Mouse (Mus musculus) left cerebral cortex, adult 18-20 months (tissue): Measurements from ENCODE around the gene Chia1. TPM values are rescaled to one million over a fixed set of nuclear protein-coding genes. Genes with fewer than 3 reads are reported as not detected.
"Not testable (repeated sequence)": the region's sequence is repeated elsewhere in the genome, so short reads cannot be mapped to it uniquely, and the experiment has no call there.

Experiments used
- DNase-seq, 2 experiments: peaks; one replicate each; pipeline ENCODE4 v3.0.0; 2021 to 2022; ENCODE audit warnings: low spot score in 2 of 2, mixed read lengths in 1 of 2
- long read RNA-seq, 2 experiments: library from polyadenylated mRNA; stranded (forward); transcript quantifications; one replicate each; pipeline ENCODE4 v2.0.0; 2021
- total RNA-seq, 2 experiments: library from RNA; stranded (reverse); gene quantifications; 2 replicates each; pipeline ENCODE4 v1.2.3; 2021

The Chia1 gene
- total RNA-seq, result 1 to 10 TPM in 1 of 2 experiments, under 1 TPM in 1; 0.49 to 1.8 TPM
- long read RNA-seq, experiment 1, result 0 reads
- long read RNA-seq, experiment 2, partial matches to known transcripts, result 0 of 2 reads
- long read RNA-seq, experiment 2, other reads (novel, unspliced or antisense), result 2 of 2 reads

DNA sequence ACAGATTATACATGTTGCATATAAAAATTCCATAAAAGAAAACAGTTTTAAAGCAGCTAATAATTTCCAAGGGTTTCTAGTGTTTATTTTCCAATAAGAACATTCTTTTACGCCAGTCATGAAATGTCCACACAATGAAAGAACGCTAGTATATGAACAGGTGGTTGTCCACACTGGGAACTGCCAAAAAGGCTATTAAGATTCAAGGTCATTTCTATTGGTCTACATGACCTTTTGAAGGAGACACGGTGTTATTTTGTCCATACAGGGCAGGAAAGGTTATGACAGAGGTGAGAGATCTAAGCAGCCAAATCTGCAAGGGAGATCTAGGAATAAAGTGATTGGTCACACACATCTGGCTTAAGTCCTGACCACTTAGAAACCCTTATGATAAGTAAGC, at the start of gene Chia1:
TSS of gene Chia1 (plus strand) at position 301 of the 400 bp plus-strand sequence.
- DNase-seq, result no peak

DNA sequence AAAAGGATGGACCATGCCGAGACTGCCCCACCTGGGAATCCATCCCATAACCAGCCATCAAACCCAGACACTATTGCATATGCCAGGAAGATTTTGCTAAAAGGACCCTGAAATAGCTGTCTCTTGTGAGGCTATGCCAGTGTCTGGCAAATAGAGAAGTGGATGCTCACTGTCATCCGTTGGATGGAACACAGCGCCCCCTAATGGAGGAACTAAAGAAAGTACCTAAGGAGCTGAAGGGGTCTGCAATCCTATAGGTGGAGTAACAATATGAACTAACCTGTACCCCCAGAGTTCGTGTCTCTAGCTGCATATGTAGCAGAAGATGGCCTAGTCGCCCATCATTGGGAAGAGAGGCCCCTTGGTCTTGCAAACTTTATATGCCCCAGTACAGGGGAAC, 45.3 kb upstream of the Chia1 start:
- DNase-seq, result not testable (repeated sequence)

DNA sequence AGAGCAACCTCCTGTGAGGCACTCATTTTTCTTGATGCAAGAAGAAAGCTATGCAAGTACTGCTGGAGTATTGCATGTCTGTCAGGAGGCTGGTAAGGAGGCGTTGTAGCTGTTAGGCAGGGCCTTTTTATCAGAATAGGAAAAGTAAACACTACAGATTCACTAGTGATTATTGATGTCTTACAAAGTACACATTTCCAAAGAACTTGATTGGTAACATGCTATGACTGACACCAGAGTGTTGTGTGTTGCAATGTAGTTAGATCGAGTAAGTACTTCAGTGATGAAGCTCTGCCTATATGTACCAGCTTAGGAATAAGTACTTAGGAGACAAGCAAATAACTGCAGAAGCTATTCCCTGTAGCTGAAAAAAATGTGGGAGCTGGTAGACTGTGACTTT, 42.0 kb upstream of the Chia1 start:
- DNase-seq, result no peak

DNA sequence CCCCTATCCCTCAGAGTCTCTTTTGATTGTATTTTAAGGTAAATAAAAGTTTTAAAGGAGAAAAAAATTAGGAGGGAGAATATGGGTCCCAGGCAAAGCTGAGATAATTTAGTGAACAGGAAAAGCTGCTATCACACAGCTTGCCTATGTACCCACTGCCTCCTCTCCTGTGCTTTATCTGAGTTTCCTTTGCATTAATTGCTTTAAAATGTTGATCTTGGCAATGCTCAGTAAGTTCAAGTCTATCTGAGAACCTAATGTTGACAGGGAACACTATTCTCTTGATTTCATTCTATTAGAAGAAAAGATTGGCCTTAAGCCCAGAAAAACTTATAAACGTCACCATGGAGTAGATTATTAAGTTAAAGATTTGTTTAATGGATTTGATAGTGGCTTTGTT, 38.2 kb upstream of the Chia1 start:
- DNase-seq, result no peak

DNA sequence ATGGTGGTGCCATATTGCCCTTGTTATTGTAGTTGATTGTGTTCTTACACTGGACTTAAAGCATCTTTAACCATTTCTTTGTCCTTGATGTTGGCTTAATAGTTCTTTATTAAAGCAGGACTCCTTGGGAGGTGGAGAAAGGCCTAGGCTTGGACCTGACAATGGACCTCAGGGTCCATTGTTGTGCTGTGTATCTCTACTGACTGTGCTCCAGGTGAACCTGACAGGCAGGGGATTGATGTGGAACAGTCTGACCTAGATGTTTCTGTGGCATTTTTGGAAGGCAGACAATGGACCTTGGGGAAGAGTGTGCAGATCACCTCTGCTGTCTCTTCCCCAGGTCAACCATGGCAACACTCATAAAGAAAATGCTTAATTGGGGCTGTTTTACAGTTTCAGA, 14.0 kb downstream of the Chia1 start:
- DNase-seq, result no peak

DNA sequence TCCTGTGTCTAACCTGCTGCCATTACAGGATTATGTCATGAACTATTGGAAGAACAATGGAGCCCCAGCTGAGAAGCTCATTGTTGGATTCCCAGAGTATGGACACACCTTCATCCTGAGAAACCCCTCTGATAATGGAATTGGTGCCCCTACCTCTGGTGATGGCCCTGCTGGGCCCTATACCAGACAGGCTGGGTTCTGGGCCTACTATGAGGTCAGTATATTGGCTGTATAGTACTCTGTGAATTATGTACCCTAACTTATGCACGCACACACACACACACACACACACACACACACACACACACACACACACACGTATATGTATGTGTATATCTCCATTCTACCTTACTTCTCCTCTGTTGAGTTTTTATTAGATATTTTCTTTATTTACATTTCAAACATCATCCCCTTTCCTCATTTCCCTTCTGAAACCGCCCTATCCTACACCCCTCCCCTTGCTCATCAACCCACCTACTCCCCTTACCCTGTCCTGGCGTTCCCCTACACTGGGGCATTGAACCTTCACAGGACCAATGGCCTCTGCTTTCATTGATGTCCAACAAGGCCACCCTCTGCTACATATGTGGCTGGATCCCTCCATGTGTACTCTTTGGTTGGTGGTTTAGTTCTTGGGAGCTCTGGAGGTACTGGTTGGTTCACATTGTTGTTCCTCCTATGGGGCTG, 15.9 kb downstream of the Chia1 start:
- no peak for DNase-seq

DNA sequence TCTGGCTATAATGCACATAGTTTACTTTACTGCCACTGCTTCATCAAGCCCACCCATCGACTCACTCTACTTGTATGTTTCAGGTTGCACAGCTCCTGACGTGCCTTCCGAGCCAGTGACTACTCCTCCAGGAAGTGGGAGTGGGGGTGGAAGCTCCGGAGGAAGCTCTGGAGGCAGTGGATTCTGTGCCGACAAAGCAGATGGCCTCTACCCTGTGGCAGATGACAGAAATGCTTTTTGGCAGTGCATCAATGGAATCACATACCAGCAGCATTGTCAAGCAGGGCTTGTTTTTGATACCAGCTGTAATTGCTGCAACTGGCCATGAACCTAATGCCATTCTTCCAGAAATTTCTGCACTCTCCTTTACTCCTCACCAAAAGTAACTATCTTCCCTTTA, 18.7 kb downstream of the Chia1 start:
- DNase-seq, result peak; percentile 70 to 86

DNA sequence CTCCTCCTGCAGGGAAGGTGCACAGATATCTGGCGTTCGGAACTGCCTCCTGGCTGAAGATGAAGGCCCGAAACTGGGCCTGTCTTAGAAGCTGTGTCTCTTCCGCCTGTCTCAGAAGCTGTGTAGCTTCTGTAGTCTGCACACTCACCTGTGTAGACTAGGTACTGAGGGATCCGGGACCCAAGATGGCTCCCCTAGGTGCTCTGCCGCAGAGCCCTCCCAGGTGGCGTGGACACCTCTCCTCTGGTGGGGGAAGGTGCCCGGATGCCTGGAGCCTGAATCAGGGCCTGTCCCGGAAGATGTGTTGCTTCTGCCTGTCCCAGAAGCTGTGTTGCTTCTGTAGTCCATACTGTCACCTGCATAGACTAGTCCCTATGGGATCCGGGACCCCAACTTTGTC, 31.1 kb downstream of the Chia1 start:
- no peak for DNase-seq

DNA sequence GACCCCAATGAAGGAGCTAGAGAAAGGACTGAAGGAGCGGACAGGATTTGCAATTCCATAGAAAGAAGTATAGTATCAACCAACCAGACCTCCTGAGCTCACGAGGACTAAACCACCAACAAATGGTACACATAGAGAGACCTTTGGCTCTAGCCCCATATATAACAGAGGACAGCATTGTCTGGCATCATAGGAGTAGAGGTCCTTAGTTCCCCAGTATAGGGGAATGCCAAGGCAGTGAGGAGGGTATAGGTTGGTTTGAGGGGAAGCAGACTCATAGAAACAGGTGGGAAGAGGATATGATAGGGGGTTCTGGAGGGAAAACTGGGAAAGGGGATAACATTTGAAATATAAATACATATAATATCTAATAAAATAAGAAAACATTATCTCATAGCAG, 41.4 kb downstream of the Chia1 start:
- DNase-seq, result no peak

DNA sequence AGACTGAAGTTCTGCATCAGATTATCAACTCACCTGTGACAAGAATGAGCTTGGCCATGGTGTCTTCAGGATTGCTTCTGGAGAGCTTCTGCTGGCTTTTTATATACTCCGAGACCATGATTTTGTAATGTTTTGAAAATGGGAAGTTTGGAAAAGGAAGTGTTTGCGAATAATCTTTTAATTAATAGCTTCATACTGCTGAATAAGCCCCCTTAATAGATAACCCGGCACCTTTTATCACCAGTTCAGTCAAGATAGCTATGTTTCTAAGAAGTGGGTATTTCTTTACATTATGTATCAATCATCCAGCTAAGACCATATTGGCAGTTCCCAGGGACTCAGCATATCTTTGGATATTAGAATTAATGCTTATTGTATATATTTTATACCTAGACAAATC, 54.4 kb downstream of the Chia1 start, which contains the start of gene Chil3:
TSS of gene Chil3 (minus strand) at position 101 of the 400 bp plus-strand sequence.
- no peak for DNase-seq

DNA sequence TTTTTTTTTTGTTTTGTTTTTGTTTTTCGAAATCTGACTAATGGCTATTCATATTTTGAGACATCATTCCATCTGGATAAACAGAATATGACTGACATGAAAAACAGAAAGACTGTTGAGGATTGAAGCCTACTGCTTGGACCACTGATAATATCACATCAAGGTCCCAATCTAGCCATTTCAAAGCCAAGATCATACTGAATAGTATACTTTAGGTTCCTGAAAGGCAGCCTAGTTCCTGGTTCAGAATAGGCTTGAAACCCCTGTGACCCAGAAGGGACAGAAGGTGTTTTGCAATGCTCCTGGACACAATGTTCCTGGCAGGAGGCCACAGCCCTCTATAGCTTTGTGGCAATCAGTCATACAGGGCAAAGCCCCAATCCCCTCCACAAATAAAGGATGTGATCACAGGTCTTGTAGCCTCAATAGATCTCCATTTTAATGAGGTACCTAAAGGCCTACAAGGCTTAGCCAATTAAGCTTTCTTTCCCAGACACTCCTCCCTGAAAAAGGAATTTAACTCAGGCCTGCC, 57.6 kb downstream of the Chia1 start:
- DNase-seq, result no peak

DNA sequence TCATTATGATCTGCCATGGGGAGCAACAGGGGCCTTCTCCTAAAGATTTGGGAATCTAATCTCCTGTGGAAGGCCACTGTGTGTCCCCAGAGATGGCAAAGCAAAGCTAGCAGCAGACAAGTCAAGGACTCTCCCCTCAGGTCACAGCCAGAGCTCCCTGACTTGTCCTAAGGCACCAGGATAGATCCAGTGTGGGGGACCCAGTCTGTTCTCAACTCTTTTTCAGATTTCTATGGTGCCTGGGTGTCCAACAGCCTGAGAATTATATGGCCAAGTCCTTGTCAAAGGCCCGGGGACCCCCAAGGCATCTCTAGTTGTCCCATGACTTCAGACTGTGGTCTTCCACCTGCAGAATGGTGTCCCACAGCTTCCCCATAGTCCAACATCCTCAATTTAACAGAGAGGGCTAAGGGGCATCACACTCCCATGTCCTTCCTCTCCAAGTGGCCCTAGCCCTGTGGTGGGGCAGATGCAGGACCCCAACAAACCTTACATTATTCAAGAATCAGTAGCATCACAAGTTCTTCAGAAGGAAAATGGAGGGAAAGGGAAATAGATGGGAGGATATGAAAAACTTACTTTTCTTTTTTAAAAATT, 58.2 kb downstream of the Chia1 start:
- no peak for DNase-seq

DNA sequence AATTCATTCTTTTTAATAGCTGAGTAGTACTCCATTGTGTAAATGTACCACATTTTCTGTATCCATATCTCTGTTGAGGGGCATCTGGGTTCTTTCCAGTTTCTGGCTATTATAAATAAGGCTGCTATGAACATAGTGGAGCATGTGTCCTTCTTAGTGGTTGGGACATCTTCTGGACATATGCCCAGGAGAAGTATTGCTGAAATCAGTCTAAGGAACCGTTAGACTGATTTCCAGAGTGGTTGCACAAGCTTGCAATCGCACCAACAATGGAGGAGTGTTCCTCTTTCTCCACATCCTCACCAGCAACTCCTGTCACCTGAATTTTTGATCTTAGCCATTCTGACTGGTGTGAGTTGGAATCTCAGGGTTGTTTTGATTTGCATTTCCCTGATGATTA, 59.5 kb downstream of the Chia1 start:
- DNase-seq, result not testable (repeated sequence)

DNA sequence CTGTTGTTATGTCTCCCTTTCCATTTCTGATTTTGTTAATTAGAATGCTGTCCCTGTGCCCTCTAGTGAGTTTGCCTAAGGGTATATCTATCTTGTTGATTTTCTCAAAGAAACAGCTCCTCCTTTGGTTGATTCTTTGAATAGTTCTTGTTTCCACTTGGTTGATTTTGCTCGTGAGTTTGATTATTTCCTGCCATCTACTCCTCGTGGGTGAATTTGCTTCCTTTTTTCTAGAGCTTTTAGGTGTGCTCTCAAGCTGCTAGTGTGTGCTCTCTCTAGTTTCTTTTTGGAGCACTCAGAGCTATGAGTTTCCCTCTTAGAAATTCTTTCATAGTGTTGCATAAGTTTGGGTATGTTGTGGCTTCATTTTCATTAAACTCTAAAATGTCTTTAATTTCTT, 61.9 kb downstream of the Chia1 start:
- not testable (repeated sequence) for DNase-seq

DNA sequence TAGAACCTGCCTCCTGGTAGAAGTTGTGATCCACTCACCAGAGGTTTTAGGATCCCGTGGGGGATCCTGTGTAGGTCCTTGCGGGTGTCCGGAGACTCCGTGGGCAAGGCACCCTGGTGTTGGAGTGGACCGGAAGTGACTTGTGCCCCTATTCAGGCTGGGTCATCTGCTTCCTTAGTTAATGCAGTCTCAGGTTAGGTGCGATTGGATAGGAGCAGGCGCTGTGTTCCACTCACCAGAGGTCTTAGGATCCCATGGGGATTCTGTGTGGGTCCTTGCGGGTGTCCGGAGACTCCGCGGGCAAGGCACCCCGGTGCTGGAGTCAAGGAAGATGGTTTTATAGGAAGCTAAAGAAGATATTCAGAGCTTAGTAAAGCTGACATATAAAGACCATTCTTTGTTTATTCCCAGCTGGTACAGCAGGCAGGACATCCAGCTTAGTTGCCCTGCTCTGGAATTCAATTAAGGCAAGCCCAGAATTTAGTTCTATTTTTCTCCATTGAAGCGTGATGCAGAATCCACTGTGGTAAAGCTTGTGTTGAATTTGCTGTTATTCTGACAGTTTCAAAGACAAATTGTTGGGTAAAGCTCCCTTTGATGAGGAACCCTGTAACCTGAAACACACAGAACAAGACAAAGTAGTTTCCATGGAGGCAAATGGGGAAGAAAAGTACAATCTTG, 64.6 kb downstream of the Chia1 start:
- DNase-seq, result no peak

Other genes starting within 250 kb of the Chia1 start
- 1 to 10 TPM in 1 of 2 experiments, under 1 TPM in 1; 0.98 to 1.1 TPM for gene Adora3, start 242.4 kb upstream of the Chia1 start, total RNA-seq
- gene Tmigd3, start 242.3 kb upstream of the Chia1 start, total RNA-seq, result not detected
- 1 to 10 TPM; 1.6 to 1.8 TPM for gene I830077J02Rik, start 180.6 kb upstream of the Chia1 start, total RNA-seq
- gene Wdr77, start 153.9 kb upstream of the Chia1 start, total RNA-seq, result 10 to 100 TPM; 43.4 to 53.4 TPM
- 100 to 1,000 TPM; 247 to 264 TPM for gene Atp5f1, start 153.1 kb upstream of the Chia1 start, total RNA-seq
- gene Ovgp1, start 139.5 kb upstream of the Chia1 start, total RNA-seq, result 1 to 10 TPM; 2.0 to 2.4 TPM
- gene Pifo, start 98.6 kb upstream of the Chia1 start, total RNA-seq, result not detected
- gene Chil5, start 80.4 kb upstream of the Chia1 start, total RNA-seq, result not detected
- not detected for gene Chil3, start 54.3 kb downstream of the Chia1 start, total RNA-seq
- gene Chil4, start 106.3 kb downstream of the Chia1 start, total RNA-seq, result not detected